Mouse (Mus musculus): Measurements from ENCODE around the gene Pnkp.
"Not testable (repeated sequence)": the region's sequence is repeated elsewhere in the genome, so short reads cannot be mapped to it uniquely, and the experiment has no call there.

DNA sequence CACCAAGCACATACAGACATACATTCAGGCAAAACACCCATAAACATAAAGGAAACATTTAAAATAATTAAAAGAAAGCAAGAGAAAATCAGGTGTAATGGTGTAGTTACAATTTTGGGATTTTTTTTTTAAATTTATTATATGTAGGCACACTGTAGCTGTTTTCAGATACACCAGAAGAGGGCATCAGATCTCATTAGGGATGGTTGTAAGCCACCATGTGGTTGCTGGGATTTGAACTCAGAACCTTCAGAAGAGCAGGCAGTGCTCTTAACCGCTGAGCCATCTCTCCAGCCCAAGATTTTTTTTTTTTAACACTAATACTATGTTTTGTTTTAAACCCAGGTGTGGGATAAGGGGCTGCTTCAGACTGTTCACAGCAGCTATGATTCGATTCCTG, 14.8 kb downstream of the Pnkp start:
- TF ChIP-seq CTCF (IDR thresholded peaks at IDR 0.05): peak; percentile 24
- TF ChIP-seq EP300 (IDR thresholded peaks at IDR 0.05): not testable (repeated sequence)

Data from lung, postnatal 0 days (tissue).